Mouse (Mus musculus) frontal cortex, adult (tissue): ENCODE results near the gene Rgl3.

ENCODE experiments used
- ATAC-seq: cut with Nextera tagmentation; 2 replicates; pipeline ENCODE4 v1.9.2; 2017; ENCODE audit warnings: mild to moderate bottlenecking, moderate library complexity, mixed read lengths; ENCODE audit not compliant: low TSS enrichment

The Rgl3 gene

DNA sequence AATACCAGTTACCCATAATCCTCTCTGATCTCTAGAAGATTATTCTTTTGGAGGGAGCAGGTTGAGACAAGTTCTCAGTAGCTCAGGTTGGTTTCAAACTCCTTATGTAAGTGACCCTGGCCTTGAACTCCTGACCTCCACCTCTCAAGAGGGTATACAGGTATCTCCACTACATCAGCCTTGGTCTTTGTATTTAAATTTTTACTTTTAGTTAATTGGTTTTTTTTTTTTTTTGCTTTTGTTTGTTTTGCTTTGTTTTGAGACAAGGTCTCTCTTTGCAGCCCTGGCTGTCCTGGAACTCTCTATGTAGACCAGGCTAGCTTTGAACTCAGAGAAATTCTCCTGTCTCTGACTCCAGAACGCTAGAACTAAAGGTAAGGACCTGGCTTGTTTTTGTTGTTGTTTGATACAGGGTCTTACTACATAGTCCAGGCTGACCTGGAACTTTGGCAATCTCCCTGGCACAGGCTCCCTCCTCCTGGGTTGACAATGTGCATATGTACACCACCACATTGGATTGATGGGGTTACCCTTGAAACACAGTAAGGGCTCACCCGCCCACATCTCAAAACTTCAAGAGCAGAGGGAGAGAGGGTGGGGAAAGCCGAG lies 65.7 kb downstream of the Rgl3 start:
- ATAC-seq, result no peak

DNA sequence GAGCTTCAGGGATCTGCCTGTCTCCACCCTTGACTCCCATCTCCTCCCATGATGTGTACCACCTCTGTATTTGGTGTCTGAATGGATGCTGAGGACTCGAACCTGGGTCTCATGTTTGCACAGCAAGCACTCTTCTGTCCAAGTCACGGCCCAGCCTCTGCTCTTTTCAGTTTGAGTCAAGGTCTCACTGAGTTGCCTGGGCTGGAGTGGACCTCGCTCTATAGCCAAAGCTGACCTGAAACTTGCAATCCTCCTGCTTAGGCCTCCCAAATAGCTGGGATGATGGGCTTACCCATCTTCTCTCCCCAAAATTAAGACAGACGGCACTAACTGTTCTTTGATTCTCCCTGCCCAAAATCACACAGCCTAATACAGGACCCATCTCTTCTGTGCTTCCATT lies 66.2 kb downstream of the Rgl3 start:
- ATAC-seq, result no peak
